Mouse (Mus musculus): ENCODE measurements around the gene Susd3. TPM values are rescaled to one million over a fixed set of nuclear protein-coding genes. Genes with fewer than 3 reads are reported as not detected.

Gene Susd3
- polyA plus RNA-seq, 1 experiment from 2014 or later: 2.2 TPM

DNA sequence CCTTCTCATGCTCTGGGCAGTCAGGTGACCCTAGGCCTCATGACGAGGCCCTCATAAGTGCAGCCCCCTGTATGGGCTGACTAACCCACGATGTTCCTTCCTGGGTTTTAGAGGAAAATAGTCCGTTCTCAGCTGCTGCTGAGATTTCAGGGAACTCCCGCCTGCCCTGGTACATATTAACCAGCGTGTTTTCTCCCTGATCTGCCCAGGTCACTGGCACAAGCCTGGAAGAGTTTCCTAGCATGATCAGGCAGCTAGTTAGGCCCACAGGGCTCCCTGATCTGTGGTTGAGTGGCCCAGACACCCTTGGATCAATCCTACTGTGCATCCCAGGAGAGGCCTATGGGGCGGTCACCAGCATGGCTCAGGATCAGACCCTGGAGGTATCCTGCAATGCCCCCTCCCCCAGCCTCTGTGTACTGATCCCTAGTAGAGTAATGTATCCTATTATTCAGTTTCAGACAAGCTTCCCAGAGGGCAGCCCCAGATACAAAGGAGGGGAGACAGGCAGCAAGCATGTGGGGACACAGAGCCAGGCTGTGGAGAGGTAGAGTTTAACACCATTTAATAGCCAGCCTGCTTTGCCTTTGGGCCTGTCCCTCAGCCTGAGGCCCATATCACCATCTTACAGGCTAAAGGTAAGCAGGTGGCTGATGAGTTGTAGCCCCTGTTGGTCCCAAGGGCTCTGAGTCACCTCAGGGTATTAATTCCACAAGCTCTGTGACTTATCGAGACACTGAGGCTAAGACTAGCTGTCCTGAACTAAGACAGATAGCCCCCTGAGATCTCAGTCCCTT is 57.4 kb downstream of the Susd3 start:
- Histone ChIP-seq H3K9ac (ENCODE audit: low read depth, low read length) (0 out of 2 replicates have a peak overlapping the region, but pooled peaks have one; percentile 2), H3K27me3 (replicated peaks; ENCODE audit: control insufficient read depth, insufficient read depth, low read length) (no peaks in the 10 kb centered on the region), H3K9me3 (ENCODE audit: control insufficient read depth, low read length) (no peaks in the 10 kb centered on the region), H3K36me3 (ENCODE audit: control insufficient read depth, insufficient read depth, low read length) (peaks cover 10% of the 10 kb centered on the region; the same call in 1 of the 2 replicates), H3K4me1 (ENCODE audit: control insufficient read depth, insufficient read depth, low read length) (peaks cover 29% of the 10 kb centered on the region), H3K4me2 (ENCODE audit: low read depth, low read length) (no peak overlapping the region), H3K4me3 (ENCODE audit: low read depth, low read length) (no peak overlapping the region), H3K27ac (replicated peaks; ENCODE audit: low read depth, low read length) (no peak overlapping the region)
- no peak for DNase-seq (ENCODE audit: low spot score)
- 65% methylated on average over 7 of the region's 7 CpGs for WGBS
- no peak for ATAC-seq (ENCODE audit: low read depth)

DNA sequence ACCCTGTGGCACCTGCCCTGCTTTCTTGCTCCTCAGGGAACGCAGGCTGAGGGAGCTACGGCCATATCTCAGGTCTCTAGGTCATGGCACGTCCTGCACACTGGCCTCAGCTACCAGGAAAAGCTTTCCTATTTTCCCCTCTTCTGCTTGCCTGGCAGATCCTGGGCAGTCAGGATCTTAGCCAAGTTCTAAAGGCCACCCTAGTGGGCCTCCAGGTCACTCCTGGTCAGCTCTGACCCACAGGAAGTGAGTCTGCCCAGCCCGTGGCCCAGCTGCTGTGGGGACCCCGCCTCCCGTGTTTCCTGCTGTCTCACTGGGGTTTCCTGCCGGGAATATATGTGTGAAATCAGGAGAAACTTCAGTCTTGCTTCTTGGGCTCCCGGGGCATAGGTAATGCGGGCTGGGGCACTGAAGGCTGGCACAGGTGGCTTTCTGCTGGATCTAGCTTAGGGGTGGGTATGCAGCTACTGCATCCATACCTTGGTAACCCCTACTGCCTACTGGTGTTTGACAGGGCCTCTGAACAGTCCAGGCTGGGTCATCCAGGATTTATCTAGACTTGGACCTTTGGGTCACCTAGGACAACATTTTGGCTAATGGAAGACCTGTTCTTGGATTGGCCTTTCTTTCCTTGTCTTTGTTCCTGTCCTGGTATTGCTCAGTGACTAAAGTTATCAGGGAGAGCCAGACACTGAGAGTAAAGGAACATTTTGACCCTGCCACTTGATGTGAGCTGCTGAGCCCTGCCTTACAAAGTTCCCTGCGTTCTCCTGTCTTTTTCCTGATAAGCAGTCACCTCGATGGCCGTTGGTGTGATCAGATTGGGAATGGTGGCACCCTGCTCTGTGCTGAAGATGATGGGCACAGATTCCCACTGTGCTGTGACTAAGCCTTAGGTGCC is 58.3 kb downstream of the Susd3 start:
- DNase-seq (ENCODE audit: low spot score) (no peak), ATAC-seq (ENCODE audit: low read depth) (no peak)
- 69% methylated on average over 12 of the region's 12 CpGs for WGBS
- H3K9me3 ChIP-seq (ENCODE audit: control insufficient read depth, low read length): no peaks in the 10 kb centered on the region
- H3K4me2 ChIP-seq (ENCODE audit: low read depth, low read length): no peak overlapping the region
- H3K4me1 ChIP-seq (ENCODE audit: control insufficient read depth, insufficient read depth, low read length): peaks cover 29% of the 10 kb centered on the region
- H3K27me3 ChIP-seq (replicated peaks; ENCODE audit: control insufficient read depth, insufficient read depth, low read length): no peaks in the 10 kb centered on the region
- H3K27ac ChIP-seq (replicated peaks; ENCODE audit: low read depth, low read length): no peak overlapping the region
- H3K36me3 ChIP-seq (ENCODE audit: control insufficient read depth, insufficient read depth, low read length): peaks cover 2% of the 10 kb centered on the region; the same call in 1 of the 2 replicates
- no peak overlapping the region for H3K9ac ChIP-seq (ENCODE audit: low read depth, low read length)
- no peak overlapping the region for H3K4me3 ChIP-seq (ENCODE audit: low read depth, low read length)

DNA sequence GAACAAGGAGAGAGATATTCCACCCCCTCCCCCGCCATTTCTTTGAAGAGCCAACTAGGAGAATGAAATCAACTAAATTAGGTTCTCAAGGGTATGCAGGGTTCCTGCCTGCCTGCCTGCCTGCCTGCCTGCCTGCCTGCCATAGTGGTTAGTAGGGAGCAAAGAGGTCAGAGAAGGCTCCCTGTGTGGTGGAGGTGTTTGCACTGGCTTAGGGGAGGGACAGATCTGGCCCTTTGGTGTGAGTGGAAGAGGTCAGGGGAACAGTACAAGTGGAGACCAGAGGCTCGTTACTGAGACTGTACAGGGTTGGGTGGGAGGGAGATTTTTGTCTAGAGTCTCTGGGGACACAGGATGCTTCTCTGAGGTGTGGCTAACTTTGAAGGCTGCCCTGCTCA is 59.5 kb downstream of the Susd3 start:
- DNase-seq (ENCODE audit: low spot score) (no peak), ATAC-seq (ENCODE audit: low read depth) (no peak)
- Histone ChIP-seq H3K4me2 (ENCODE audit: low read depth, low read length) (peak overlapping the region; percentile 99), H3K9ac (ENCODE audit: low read depth, low read length) (no peak overlapping the region), H3K4me1 (ENCODE audit: control insufficient read depth, insufficient read depth, low read length) (peaks cover 29% of the 10 kb centered on the region), H3K27me3 (replicated peaks; ENCODE audit: control insufficient read depth, insufficient read depth, low read length) (no peaks in the 10 kb centered on the region), H3K27ac (replicated peaks; ENCODE audit: low read depth, low read length) (no peak overlapping the region), H3K9me3 (ENCODE audit: control insufficient read depth, low read length) (no peaks in the 10 kb centered on the region), H3K36me3 (ENCODE audit: control insufficient read depth, insufficient read depth, low read length) (no peaks in the 10 kb centered on the region), H3K4me3 (ENCODE audit: low read depth, low read length) (no peak overlapping the region)
- WGBS: 52% methylated on average over 2 of the region's 2 CpGs

DNA sequence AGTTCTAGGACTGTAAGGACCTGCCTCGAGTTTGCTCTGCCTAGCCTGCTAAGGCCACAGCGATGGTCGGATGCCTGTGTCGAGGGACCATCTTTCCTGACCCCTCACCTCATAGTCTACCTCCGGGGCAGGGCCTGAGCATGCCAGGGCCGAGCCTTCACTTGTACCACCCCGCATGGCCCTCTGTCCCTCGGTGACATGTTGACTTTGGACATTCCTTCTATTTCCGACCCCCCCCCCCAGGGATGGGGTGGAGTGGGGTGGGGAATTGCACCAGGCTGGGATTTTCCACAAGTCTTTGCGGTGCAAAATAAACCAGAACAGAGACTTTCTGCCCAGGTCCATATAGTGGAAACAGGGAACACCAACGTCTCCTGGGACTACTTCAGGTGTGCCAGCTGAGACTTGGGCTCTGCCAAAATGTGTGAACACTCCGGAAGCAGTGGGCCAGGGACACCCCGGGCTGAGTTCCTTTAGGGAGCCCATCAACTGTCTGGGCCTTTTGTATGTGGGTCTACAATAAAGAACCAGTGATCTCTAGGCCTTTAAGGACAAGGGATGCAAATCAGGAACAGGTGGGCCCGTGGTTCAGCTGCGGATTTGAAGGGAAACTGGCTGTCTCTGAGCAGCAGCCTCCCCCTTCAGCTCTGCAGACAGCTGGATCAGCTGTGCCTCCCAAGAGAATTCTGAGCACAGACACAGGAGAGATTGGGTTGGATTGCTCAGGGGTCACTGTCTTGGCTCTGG is 60.1 kb downstream of the Susd3 start:
- Histone ChIP-seq H3K4me1 (ENCODE audit: control insufficient read depth, insufficient read depth, low read length) (peaks cover 29% of the 10 kb centered on the region), H3K4me3 (ENCODE audit: low read depth, low read length) (peak overlapping the region; percentile 79), H3K27me3 (replicated peaks; ENCODE audit: control insufficient read depth, insufficient read depth, low read length) (no peaks in the 10 kb centered on the region), H3K4me2 (ENCODE audit: low read depth, low read length) (peak overlapping the region; percentile 99), H3K27ac (replicated peaks; ENCODE audit: low read depth, low read length) (no peak overlapping the region), H3K9me3 (ENCODE audit: control insufficient read depth, low read length) (no peaks in the 10 kb centered on the region), H3K9ac (ENCODE audit: low read depth, low read length) (peak overlapping the region; percentile 76), H3K36me3 (ENCODE audit: control insufficient read depth, insufficient read depth, low read length) (no peaks in the 10 kb centered on the region)
- 0 out of 2 replicates have a peak, but pooled peaks have one; percentile 0 for ATAC-seq (ENCODE audit: low read depth)
- DNase-seq (ENCODE audit: low spot score): peak; percentile 49
- WGBS: 18% methylated on average over 15 of the region's 15 CpGs

DNA sequence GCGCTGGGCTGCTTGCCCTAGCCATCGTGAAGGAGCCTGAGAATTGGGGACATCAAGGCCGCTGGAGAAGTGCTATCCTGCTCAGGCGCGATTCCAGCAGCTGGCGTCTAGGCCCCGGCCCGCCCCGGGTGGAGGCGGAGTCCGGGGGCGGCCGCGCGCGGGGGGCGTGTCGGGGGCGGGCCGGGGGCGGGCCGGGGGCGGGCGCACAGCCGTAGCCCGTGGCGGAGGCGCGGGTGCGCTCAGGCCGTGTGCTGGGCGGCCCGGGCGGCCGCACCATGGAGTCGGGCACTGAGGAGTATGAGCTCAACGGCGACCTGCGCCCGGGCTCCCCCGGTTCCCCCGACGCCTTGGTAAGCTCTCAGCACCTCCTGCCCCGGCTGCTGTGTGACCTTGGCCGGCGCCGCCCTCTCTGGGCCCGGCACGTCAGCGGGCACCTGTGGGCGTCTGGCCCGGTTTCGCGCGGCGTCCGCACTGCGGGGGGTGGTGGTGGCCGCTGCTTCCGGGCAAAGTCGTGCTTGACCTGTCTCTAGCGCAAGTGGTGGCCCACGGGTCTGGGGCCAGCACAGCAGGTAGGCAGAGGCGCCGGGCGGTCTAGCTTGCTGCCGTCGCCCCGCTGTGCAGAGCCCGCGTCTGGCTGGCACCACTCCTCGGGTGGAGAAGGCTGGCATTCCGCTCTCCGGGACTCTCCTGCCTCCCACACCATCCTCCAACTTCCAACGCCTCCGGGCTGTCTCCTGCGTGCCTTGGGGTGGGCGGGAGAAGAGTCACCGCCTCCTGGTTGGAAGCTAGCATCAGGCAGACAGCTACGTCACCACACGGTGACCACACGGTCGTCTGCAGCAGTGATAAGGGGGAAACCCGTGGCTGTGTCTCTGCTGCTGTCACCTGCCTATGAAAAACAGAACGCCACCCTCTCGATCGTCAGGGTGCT is 61.0 kb downstream of the Susd3 start, which contains the start of gene Ninj1:
Gene Ninj1 (plus strand): TSS at position 198 of the 931 bp plus-strand sequence.
- no peaks in the 10 kb centered on the region for H3K36me3 ChIP-seq (ENCODE audit: control insufficient read depth, insufficient read depth, low read length)
- ATAC-seq (ENCODE audit: low read depth) (peak; percentile 93), DNase-seq (ENCODE audit: low spot score) (peak; percentile 93)
- H3K27me3 ChIP-seq (replicated peaks; ENCODE audit: control insufficient read depth, insufficient read depth, low read length): no peaks in the 10 kb centered on the region
- H3K4me2 ChIP-seq (ENCODE audit: low read depth, low read length): peak within 1 kb of the TSS; percentile 99
- WGBS: 0% methylated on average over 12 of the region's 87 CpGs
- peak within 1 kb of the TSS; percentile 75 for H3K27ac ChIP-seq (replicated peaks; ENCODE audit: low read depth, low read length)
- peaks cover 29% of the 10 kb centered on the region for H3K4me1 ChIP-seq (ENCODE audit: control insufficient read depth, insufficient read depth, low read length)
- peak within 1 kb of the TSS; percentile 76 for H3K9ac ChIP-seq (ENCODE audit: low read depth, low read length)
- no peaks in the 10 kb centered on the region for H3K9me3 ChIP-seq (ENCODE audit: control insufficient read depth, low read length)
- peak within 1 kb of the TSS; percentile 79 for H3K4me3 ChIP-seq (ENCODE audit: low read depth, low read length)

DNA sequence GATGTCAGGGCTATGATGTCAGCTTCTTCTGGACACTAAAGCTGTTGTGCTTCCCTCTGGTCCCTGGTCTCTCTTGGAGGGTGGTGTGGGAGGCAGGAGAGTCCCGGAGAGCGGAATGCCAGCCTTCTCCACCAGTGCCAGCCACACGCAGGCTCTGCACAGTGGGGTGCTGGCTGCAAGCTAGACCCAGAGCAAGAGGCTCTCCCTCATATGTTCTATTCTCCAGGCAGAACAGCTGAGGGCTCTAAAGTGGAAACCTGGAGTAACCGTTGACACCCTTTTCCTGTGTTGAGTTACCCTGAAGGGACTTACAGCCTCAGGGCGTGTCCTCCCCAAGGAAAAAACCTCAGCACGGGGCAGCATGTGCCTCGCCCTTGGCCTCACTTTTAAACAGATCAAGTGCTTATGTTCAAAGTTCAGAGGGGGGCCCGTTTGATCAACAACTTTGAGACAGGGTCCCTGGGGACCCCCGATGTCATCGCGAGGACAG is 61.7 kb downstream of the Susd3 start:
- Histone ChIP-seq H3K4me3 (ENCODE audit: low read depth, low read length) (peak overlapping the region; percentile 79), H3K9me3 (ENCODE audit: control insufficient read depth, low read length) (no peaks in the 10 kb centered on the region), H3K4me2 (ENCODE audit: low read depth, low read length) (peak overlapping the region; percentile 99), H3K36me3 (ENCODE audit: control insufficient read depth, insufficient read depth, low read length) (no peaks in the 10 kb centered on the region), H3K27me3 (replicated peaks; ENCODE audit: control insufficient read depth, insufficient read depth, low read length) (no peaks in the 10 kb centered on the region), H3K9ac (ENCODE audit: low read depth, low read length) (peak overlapping the region; percentile 76), H3K27ac (replicated peaks; ENCODE audit: low read depth, low read length) (peak overlapping the region; percentile 75), H3K4me1 (ENCODE audit: control insufficient read depth, insufficient read depth, low read length) (peaks cover 29% of the 10 kb centered on the region)
- no peak for DNase-seq (ENCODE audit: low spot score)
- ATAC-seq (ENCODE audit: low read depth): peak; percentile 9
- 18% methylated on average over 11 of the region's 11 CpGs for WGBS

DNA sequence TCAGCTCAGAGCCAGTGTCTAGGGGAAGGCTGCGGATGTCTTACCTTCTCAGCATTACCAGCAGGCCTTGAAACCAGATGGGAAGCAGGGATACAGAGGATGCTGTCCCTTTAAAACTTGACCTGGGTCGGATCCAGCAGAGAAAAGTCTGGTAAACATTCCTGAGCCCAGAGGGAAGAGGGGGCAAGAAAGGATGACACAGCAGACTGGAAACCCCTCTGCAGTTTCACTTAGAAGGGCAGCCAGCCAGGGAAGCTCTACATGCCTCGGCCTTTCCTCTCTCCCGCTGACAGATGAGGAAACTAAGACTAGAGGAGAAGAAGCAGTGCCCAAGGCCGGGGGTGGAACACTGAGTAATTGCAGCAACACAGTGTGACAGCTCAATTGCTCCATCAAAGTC is 64.9 kb downstream of the Susd3 start:
- 24% methylated on average over 5 of the region's 5 CpGs for WGBS
- Histone ChIP-seq H3K36me3 (ENCODE audit: control insufficient read depth, insufficient read depth, low read length) (no peaks in the 10 kb centered on the region), H3K9ac (ENCODE audit: low read depth, low read length) (peak overlapping the region; percentile 2; the same call in 1 of the 2 replicates), H3K9me3 (ENCODE audit: control insufficient read depth, low read length) (no peaks in the 10 kb centered on the region), H3K27me3 (replicated peaks; ENCODE audit: control insufficient read depth, insufficient read depth, low read length) (no peaks in the 10 kb centered on the region), H3K4me2 (ENCODE audit: low read depth, low read length) (no peak overlapping the region), H3K27ac (replicated peaks; ENCODE audit: low read depth, low read length) (no peak overlapping the region; the same call in 1 of the 2 replicates), H3K4me1 (ENCODE audit: control insufficient read depth, insufficient read depth, low read length) (peaks cover 24% of the 10 kb centered on the region), H3K4me3 (ENCODE audit: low read depth, low read length) (no peak overlapping the region)
- DNase-seq (ENCODE audit: low spot score) (no peak), ATAC-seq (ENCODE audit: low read depth) (no peak)
